Mouse (Mus musculus): ENCODE measurements around the gene Pcsk2. TPM values are rescaled to one million over a fixed set of nuclear protein-coding genes. Genes with fewer than 3 reads are reported as not detected.

Gene Pcsk2
- polyA plus RNA-seq, 1 experiment: not detected

DNA sequence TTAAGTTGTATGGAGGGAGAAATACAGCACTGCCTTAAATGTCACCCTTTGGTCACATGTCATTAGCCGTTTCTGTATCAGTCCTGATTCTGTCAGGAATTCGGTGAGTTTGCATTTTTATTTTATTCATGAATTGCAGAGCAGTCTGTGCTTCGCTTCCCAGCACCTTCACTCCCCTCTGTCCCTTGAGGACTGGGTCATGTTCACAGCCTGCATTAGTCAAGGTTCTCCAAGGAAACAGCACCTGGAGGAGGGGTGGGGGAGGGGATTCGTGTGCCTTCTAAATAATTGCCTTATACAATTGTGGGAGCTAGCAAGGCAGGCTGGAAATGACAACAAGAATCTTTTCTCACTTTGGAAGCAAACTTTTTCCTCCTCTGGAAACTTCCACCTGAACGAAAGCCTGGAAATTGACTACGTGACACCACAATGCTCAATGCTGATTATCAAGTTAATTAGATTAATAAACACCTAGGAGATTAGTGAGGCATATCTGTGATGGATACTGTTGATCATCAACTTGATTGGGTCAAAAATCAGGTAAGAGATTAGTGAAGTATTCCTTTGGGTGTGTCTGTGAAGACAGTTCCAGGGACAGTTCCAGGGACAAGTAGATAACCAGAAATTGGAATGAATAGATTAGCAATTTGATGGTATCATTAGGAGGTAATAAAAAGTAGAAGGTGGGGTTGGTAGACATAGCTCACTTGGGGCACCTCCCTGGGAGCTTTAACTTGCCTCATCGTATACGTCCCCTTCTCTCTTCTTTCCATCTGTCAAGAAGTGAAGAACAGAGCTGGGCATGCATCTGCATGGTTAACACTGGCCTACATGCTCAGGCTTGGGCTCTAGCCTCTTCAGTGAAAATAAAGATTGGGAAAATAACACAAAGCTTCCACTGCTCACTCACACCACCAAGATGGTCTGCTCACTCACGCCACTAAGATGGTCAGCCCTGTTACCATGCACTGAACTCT is 64.7 kb downstream of the Pcsk2 start:
- TF ChIP-seq GATA1 (IDR thresholded peaks at IDR 0.05; ENCODE audit: low read length): no peak

GRCm38 (mm10) chr2:143613466-143613865 is 67.5 kb downstream of the Pcsk2 start:
- TF ChIP-seq GATA1 (IDR thresholded peaks at IDR 0.05; ENCODE audit: low read length): no peak

DNA sequence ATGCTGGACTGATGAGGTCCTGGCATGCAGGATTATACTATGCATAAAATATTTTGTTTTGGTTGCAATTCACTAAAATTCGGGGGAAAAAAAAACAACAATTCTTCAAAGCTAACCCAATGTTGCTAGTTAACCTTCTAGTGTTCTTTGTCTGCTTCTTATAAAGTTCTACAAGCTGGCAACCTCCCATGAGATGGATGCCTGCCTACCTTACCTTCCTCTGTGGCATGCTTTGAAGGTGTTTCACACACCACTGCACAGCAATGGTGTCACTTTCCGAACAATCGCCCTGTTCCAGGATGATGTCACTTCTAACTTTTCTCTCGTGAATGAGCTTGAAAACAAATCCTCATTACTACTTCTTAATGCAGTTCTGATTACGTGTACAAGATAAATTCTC is 68.8 kb downstream of the Pcsk2 start:
- TF ChIP-seq GATA1 (IDR thresholded peaks at IDR 0.05; ENCODE audit: low read length): no peak

DNA sequence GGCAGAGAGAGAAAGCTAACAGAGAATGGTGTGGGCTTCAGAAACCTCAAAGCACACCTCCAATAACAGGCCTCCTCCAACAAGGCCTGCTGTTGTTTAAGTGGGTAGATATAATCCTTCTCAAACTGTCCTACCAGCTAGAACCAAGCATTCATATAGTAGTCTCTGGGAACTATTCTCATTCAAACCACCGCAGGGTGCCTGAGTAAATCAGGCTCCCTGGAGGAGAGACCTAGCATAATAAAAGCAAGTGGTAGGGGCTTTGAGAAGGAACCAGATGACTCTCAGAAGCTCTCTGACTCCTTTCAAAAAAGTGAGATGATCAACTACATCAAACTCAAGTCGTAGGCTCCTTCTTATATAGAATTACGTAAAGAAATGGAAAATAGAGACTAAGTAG is 75.0 kb downstream of the Pcsk2 start:
- TF ChIP-seq GATA1 (IDR thresholded peaks at IDR 0.05; ENCODE audit: low read length): no peak

- TF ChIP-seq GATA1 (IDR thresholded peaks at IDR 0.05; ENCODE audit: low read length): no peak
Measured at GRCm38 (mm10) chr2:143623916-143624315, 78.0 kb downstream of the Pcsk2 start.

GRCm38 (mm10) chr2:143643305-143643704 is 97.3 kb downstream of the Pcsk2 start:
- TF ChIP-seq GATA1 (IDR thresholded peaks at IDR 0.05; ENCODE audit: low read length): no peak

GRCm38 (mm10) chr2:143644374-143644773 is 98.4 kb downstream of the Pcsk2 start:
- no peak for TF ChIP-seq GATA1 (IDR thresholded peaks at IDR 0.05; ENCODE audit: low read length)

- no peak for TF ChIP-seq GATA1 (IDR thresholded peaks at IDR 0.05; ENCODE audit: low read length)
Measured at GRCm38 (mm10) chr2:143646001-143646400, 100.0 kb downstream of the Pcsk2 start.

GRCm38 (mm10) chr2:143654621-143655020 is 108.7 kb downstream of the Pcsk2 start:
- TF ChIP-seq GATA1 (IDR thresholded peaks at IDR 0.05; ENCODE audit: low read length): no peak

DNA sequence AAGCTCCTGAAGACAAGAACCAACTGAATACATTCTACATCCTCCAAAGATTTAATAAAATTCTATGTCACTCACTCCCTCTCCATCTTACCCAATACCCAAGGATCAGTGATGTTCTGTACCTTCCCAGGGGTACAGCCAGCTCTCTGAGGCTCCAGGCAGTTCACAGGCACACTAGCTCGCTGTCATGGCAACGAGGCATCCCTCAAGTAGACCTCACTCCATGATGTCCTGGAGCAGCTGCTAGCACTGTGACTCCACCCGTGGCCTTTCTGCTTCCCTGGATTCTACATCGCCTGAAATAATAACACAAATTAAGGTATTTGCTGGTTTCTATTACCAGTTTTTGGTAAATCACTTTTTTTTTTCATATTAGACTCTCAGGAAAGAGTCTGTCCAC is 111.0 kb downstream of the Pcsk2 start:
- TF ChIP-seq GATA1 (IDR thresholded peaks at IDR 0.05; ENCODE audit: low read length): no peak

- no peak for TF ChIP-seq GATA1 (IDR thresholded peaks at IDR 0.05; ENCODE audit: low read length)
Measured at GRCm38 (mm10) chr2:143666785-143667184, 120.8 kb downstream of the Pcsk2 start.

GRCm38 (mm10) chr2:143677869-143678268 is 131.9 kb downstream of the Pcsk2 start:
- no peak for TF ChIP-seq GATA1 (IDR thresholded peaks at IDR 0.05; ENCODE audit: low read length)

- no peak for TF ChIP-seq GATA1 (IDR thresholded peaks at IDR 0.05; ENCODE audit: low read length)
Measured at GRCm38 (mm10) chr2:143679513-143679912, 133.6 kb downstream of the Pcsk2 start.

GRCm38 (mm10) chr2:143681873-143682555 is 136.1 kb downstream of the Pcsk2 start:
- no peak for TF ChIP-seq GATA1 (IDR thresholded peaks at IDR 0.05; ENCODE audit: low read length)

DNA sequence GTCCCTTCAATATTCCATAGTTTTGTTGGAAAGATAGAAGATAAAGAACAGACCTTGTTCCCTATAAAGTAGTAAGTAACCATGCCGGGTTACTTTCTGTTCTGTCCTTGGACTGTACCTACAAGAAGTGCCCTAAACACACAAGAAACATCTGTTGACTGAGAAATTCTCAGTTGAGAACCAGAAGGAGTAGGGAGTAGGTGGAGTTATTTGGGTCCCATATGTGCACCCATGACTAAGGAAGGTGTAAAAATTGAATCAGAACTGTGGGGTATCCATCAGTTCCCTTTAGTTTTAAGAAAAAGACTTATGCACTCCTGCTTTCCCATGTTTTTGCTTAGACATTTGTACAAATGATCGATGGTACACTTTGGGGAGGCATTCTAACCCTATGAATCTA is 137.6 kb downstream of the Pcsk2 start:
- TF ChIP-seq GATA1 (IDR thresholded peaks at IDR 0.05; ENCODE audit: low read length): no peak

DNA sequence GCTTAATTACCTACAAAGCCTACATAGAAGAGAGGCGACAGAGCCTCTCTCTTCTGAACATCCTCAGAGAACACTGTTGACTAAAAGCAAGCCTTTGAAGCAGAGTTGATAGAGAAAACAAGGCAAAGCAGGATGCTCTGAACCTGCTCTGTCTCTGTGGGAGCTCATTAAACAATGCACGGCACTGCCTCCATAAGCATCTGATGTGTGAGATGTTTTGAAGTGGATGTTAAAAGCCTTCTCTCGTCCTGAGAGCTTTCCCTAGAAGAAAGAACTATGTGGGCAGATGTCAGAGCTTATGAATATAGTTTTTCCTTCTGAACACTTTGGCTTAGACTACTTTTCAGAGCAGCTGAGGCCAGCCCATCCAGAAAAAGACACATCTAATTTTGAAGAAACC is 145.3 kb downstream of the Pcsk2 start:
- no peak for TF ChIP-seq GATA1 (IDR thresholded peaks at IDR 0.05; ENCODE audit: low read length)
